Mouse (Mus musculus) duodenum, adult 2 months (tissue): ENCODE results near the gene Pou4f1. TPM values are rescaled to one million over a fixed set of nuclear protein-coding genes. Genes with fewer than 3 reads are reported as not detected.

Experiments
- polyA plus RNA-seq: library from polyadenylated mRNA; depleted of rRNA; stranded (reverse); fragments of >200 nt; gene quantifications from 2 replicates; pipeline ENCODE4 v1.2.3, GENCODE M21; 2012; ENCODE audit warnings: low replicate concordance; rRNA removed

The Pou4f1 gene
- polyA plus RNA-seq: 0.07 and 0.11 TPM in 2 replicates

DNA sequence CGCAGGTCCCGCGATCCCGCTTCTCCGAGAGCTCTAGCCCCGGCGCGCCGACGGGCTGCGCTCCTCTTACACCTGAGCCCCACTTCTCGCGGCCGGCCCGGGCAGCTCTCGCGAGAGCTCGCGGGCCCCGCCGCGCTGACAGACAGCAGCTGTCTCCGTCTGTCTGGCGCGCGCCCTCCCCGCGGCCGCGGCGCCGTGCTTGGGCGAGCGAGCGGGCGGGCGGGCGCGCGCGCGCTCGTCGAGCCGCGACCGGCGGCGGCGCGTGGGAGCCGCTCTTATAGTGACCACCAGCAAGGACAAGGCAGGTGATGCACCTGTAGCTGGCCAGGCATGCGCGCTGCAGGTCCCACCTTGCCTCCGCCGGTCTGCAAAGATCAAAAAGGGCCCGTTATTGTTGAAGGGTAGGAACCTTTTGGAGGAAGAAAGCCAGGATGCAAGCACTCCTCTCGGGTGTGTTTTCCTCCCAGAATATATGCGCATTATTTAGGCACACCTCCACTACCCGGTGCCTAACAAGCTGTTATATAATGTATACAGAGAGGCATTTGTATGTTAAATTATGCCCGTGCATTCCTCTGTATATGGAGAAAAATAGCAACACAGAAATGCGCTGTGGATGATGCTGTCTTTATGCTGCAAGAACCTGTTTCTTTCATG is at the start of gene Pou4f1:
Gene Pou4f1 (minus strand): TSS at position 34 of the 657 bp plus-strand sequence.

Other genes with a start within 250 kb of the Pou4f1 start
- gene Rnf219, start 54.6 kb upstream of the Pou4f1 start, polyA plus RNA-seq: 0.21 and 0.50 TPM in 2 replicates